Mouse (Mus musculus) lung, embryonic 15.5 days (tissue): ENCODE results near the gene Sstr2. TPM values are rescaled to one million over a fixed set of nuclear protein-coding genes. Genes with fewer than 3 reads are reported as not detected.

Experiments used
- ATAC-seq: fragments of 200-750 bp; cut with Nextera tagmentation; 2 replicates; pipeline ENCODE4 v1.8.0; 2017; ENCODE audit warnings: moderate number of reproducible peaks, borderline replicate concordance; ENCODE audit not compliant: low FRiP score, low TSS enrichment; ENCODE audit errors: extremely low read depth
- H3K27ac ChIP-seq: fragments of 300-500 bp; sonication (generic); 2 replicates; pipeline ENCODE4 v1.5.1; 2015; ENCODE audit warnings: moderate library complexity, mild to moderate bottlenecking, inconsistent platforms
- H3K27me3 ChIP-seq: fragments of 300-500 bp; sonication (generic); 2 replicates; pipeline ENCODE4 v1.6.1; 2015; ENCODE audit warnings: inconsistent platforms
- H3K36me3 ChIP-seq: fragments of 300-500 bp; sonication (generic); 2 replicates; pipeline ENCODE4 v1.6.1; 2015; ENCODE audit warnings: inconsistent platforms
- H3K4me1 ChIP-seq: fragments of 300-500 bp; sonication (generic); 2 replicates; pipeline ENCODE4 v1.6.1; 2015; ENCODE audit warnings: inconsistent platforms
- H3K4me2 ChIP-seq: fragments of 300-500 bp; sonication (generic); 2 replicates; pipeline ENCODE4 v1.6.1; 2015; ENCODE audit warnings: inconsistent platforms, mild to moderate bottlenecking, moderate library complexity
- H3K4me3 ChIP-seq: fragments of 300-500 bp; sonication (generic); 2 replicates; pipeline ENCODE4 v1.5.1; 2015; ENCODE audit warnings: mild to moderate bottlenecking, inconsistent platforms
- H3K9ac ChIP-seq: fragments of 300-500 bp; sonication (generic); 2 replicates; pipeline ENCODE4 v1.6.1; 2015; ENCODE audit warnings: inconsistent platforms
- H3K9me3 ChIP-seq: fragments of 300-500 bp; sonication (generic); 2 replicates; pipeline ENCODE4 v1.6.1; 2016; ENCODE audit warnings: inconsistent platforms
- WGBS: fragments of 180-500 bp; shearing (Covaris S2); methylation state at CpG from one replicate; pipeline ENCODE4 v1.1.7; 2015; 5-methylcytosine and 5-hydroxymethylcytosine counted together
- polyA plus RNA-seq: library from polyadenylated mRNA; unstranded; fragments of >200 nt; fragmentation: Nextera tagmentation; extraction: Ambion mirVana; gene quantifications from 2 replicates; pipeline ENCODE4 v1.2.1, GENCODE M21; 2015

The Sstr2 gene
- polyA plus RNA-seq, 1 experiment from 2014 or later, result 3.1 TPM

DNA sequence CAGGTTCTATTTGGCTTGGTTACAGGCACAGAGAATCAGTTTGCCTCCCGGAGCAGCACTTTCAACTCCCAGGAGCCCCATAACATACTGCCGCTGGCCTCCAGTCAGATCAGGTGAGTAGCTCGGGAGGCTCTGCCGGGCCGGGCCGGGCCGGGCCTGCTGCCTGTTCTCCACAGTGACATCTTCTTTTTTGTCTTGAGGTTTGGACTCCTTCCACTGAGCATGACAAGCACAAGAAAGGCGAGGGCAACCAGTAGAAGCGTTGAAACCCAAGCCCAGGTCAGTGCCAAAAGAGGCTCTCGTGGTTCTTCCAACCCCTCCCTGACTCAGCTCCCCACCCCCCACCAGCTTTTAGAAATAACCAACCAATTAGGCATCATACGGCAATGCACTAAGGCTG, 41.8 kb downstream of the Sstr2 start:
- Histone ChIP-seq H3K4me2 (no peak overlapping the region), H3K4me1 (no peaks in the 10 kb centered on the region), H3K9me3 (no peaks in the 10 kb centered on the region), H3K4me3 (no peak overlapping the region), H3K9ac (no peak overlapping the region), H3K27me3 (no peaks in the 10 kb centered on the region), H3K27ac (no peak overlapping the region), H3K36me3 (peaks cover 77% of the 10 kb centered on the region)
- 91% methylated on average over 11 of the region's 11 CpGs for WGBS
- no peak for ATAC-seq

DNA sequence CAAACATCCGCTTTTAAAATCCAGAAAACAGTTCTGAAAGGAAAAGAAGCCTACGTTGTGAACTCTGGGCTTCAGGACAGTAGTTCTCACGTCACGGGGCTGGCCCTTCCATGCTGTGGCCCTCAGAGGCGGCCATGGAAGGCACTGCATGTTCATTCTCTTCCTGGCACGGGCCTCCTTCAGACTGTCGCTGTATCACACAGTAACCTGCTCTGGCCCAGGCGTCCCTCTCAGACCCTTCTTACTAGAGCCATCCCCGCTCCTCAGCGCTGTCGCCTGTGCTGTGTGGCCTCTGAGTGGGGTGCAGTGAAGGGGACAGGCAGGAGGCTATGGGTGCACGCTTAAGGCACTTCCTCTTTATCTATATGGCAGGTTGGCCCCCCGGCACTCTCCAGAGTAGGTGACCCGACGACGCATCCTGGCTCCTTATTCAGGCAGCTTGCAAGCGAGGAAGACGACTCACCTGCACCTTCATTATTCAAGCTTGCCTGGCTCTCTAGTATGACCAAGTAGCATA, 42.8 kb downstream of the Sstr2 start:
- no peak overlapping the region for H3K4me2 ChIP-seq
- no peaks in the 10 kb centered on the region for H3K27me3 ChIP-seq
- ATAC-seq, result peak; percentile 37; the same call in 1 of the 2 replicates
- WGBS, result 87% methylated on average over 18 of the region's 18 CpGs
- no peak overlapping the region for H3K4me3 ChIP-seq
- H3K36me3 ChIP-seq, result peaks cover 67% of the 10 kb centered on the region
- no peaks in the 10 kb centered on the region for H3K9me3 ChIP-seq
- no peak overlapping the region for H3K9ac ChIP-seq
- peaks cover 5% of the 10 kb centered on the region for H3K4me1 ChIP-seq
- H3K27ac ChIP-seq, result no peak overlapping the region

DNA sequence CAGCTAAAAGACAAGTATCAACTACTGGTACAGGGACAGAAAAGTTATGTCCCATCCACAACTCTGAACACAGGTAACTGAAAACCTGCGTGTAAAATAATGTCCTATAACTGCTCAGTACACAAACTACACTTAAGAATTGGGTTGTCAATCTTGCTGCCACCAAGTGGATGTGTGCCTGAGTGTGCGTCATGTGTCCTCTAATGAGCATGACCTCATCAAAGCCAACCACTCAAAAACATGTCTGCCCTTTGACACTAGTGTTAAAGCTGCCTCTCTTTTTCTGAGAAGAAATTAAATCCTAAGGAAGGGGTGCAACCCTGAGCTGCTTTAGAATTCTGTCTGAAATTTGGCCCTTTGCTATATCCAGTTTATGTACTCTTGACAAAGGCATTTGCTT, 45.1 kb downstream of the Sstr2 start:
- no peak; the same call in 1 of the 2 replicates for ATAC-seq
- Histone ChIP-seq H3K9ac (no peak overlapping the region), H3K4me1 (peaks cover 22% of the 10 kb centered on the region), H3K9me3 (no peaks in the 10 kb centered on the region), H3K27me3 (no peaks in the 10 kb centered on the region), H3K4me3 (no peak overlapping the region), H3K4me2 (no peak overlapping the region), H3K36me3 (peaks cover 50% of the 10 kb centered on the region), H3K27ac (no peak overlapping the region)
- WGBS, result 75% methylated on average over 2 of the region's 2 CpGs

DNA sequence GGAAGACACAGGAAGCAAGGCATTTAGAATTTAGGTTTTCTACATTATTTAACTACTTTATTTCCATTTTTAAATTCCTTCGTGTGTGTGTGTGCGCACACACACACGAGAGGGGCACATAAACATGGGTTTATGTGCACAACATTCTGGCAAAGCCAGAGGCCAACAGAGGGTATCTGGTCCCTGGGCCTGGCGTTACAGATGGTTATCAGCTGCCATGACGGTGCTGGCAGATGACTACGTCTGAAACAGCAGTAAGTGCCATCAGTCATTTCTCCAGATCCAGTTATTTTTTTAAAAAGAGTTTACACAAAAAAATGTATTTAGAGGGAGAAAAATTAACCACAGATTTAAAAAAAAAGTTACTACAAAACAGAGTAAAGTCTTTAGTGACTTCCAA, 47.1 kb downstream of the Sstr2 start:
- Histone ChIP-seq H3K36me3 (peaks cover 45% of the 10 kb centered on the region), H3K9me3 (no peaks in the 10 kb centered on the region), H3K27ac (no peak overlapping the region), H3K9ac (no peak overlapping the region), H3K27me3 (no peaks in the 10 kb centered on the region), H3K4me3 (no peak overlapping the region), H3K4me1 (peaks cover 22% of the 10 kb centered on the region), H3K4me2 (no peak overlapping the region)
- WGBS, result 55% methylated on average over 6 of the region's 6 CpGs
- ATAC-seq, result no peak

DNA sequence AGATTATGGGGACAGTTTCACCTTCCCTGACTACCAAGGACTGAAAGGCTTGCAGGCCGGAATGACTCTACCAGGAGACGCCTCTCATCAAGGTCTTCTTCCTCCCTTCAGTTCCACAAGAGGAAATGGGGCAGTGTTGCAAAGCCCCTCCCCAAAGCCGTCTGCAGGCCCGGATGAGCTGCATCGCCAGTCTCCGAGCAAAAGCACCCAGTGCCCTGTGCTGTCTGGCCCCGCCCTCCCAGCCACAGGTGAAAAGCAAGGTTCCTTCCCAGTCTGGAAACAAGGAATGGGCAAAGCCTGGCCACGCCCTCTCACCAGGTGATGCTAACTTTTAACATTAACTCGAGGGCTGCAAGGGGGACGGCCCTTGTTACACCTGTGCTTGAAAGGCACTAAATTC, 47.5 kb downstream of the Sstr2 start:
- peak; percentile 37; the same call in 1 of the 2 replicates for ATAC-seq
- Histone ChIP-seq H3K4me1 (peaks cover 22% of the 10 kb centered on the region), H3K4me2 (no peak overlapping the region), H3K27ac (peak overlapping the region; percentile 35; the same call in 1 of the 2 replicates), H3K9me3 (no peaks in the 10 kb centered on the region), H3K27me3 (no peaks in the 10 kb centered on the region), H3K9ac (no peak overlapping the region), H3K36me3 (peaks cover 45% of the 10 kb centered on the region), H3K4me3 (no peak overlapping the region)
- WGBS, result 40% methylated on average over 10 of the region's 10 CpGs

DNA sequence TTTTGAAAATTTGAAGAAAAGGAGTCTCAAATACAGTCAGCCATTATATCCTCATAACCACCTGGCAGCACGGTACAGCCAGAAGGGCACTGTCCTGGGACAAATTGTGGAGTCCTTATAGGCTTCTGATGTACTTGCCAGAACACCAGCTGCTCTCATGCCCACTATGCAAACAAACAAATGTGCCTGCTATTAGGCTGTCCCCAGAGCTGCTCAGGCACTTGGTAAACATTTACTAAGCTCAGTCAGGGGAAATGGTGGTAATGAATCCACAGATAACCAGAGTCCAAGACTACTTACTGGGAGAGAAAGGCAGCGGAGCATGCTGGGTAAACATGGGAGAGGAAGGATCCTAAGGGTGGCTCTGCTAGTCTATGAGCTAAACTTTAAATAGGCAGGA, 48.0 kb downstream of the Sstr2 start:
- ATAC-seq, result no peak; the same call in 1 of the 2 replicates
- H3K27ac ChIP-seq, result peak overlapping the region; percentile 35
- 52% methylated on average over 2 of the region's 2 CpGs for WGBS
- H3K27me3 ChIP-seq, result no peaks in the 10 kb centered on the region
- no peak overlapping the region for H3K9ac ChIP-seq
- H3K36me3 ChIP-seq, result peaks cover 41% of the 10 kb centered on the region
- no peaks in the 10 kb centered on the region for H3K9me3 ChIP-seq
- H3K4me1 ChIP-seq, result peaks cover 22% of the 10 kb centered on the region
- H3K4me2 ChIP-seq, result no peak overlapping the region
- H3K4me3 ChIP-seq, result no peak overlapping the region

DNA sequence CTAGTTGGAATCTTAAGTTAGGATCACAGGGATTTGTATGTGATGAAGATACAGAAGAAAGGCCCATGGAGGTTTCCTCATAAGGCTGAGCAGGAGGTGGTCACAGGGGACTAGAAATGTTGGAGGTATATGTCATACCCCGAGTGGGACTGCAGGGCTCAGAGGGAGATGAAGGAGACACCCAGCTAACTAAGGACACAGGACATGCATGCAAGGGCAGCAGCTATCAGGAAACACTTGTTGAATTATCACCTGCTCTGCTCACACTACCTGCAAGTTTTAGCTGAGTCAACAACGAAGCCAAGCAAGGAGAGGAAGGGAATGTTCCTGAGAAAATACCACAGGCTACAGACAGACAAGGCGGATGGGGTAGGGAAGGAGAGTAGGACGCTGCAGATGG, 48.6 kb downstream of the Sstr2 start:
- no peak for ATAC-seq
- no peak overlapping the region for H3K27ac ChIP-seq
- no peaks in the 10 kb centered on the region for H3K9me3 ChIP-seq
- H3K27me3 ChIP-seq, result no peaks in the 10 kb centered on the region
- H3K36me3 ChIP-seq, result peaks cover 43% of the 10 kb centered on the region
- 63% methylated on average over 4 of the region's 4 CpGs for WGBS
- peaks cover 22% of the 10 kb centered on the region for H3K4me1 ChIP-seq
- H3K4me3 ChIP-seq, result no peak overlapping the region
- no peak overlapping the region for H3K9ac ChIP-seq
- H3K4me2 ChIP-seq, result no peak overlapping the region

DNA sequence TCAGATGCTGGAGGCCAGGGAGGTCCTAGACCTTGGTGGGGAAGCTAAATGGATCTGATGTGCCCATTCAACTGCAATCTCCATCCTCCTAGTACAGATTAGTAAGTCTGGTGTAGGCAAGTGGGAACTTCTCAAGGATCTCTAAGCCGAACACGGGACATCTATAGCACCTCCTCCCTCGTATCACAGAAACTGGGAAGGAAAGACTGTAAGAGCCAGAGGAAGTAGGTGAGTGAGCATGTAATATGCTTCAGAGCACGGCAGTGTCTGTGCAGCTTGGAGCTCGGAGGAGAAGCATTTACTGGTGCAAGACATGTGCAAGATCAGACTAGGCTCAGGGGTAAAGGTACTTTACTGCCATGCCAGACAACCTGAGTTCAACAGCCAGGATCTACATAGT, 49.7 kb downstream of the Sstr2 start:
- no peak overlapping the region for H3K4me3 ChIP-seq
- peaks cover 22% of the 10 kb centered on the region for H3K4me1 ChIP-seq
- H3K27me3 ChIP-seq, result no peaks in the 10 kb centered on the region
- H3K9ac ChIP-seq, result no peak overlapping the region
- peaks cover 46% of the 10 kb centered on the region for H3K36me3 ChIP-seq
- no peak overlapping the region for H3K4me2 ChIP-seq
- ATAC-seq, result no peak
- 81% methylated on average over 5 of the region's 5 CpGs for WGBS
- no peaks in the 10 kb centered on the region for H3K9me3 ChIP-seq
- no peak overlapping the region for H3K27ac ChIP-seq

DNA sequence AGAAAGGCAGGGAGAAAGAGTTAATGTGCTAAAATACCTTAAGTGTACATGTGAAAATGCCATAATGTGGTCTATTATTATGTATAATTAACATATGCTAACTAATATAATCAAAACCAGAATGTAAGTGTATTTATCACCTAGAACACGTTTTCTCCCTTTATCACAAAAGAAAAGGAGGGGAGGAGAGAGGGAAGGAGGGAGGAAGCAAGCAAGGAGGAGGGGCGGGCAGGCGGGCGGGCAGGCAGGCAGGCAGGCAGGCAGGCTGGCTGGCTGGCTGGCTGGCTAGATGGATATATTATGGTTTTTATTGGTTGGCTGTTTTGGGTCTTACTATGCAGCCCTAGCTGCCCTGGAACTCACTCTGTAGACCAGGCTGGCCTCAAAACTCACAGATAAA, 50.6 kb downstream of the Sstr2 start:
- 70% methylated on average over 4 of the region's 4 CpGs for WGBS
- no peak for ATAC-seq
- no peaks in the 10 kb centered on the region for H3K9me3 ChIP-seq
- H3K27ac ChIP-seq, result no peak overlapping the region
- H3K36me3 ChIP-seq, result peaks cover 47% of the 10 kb centered on the region
- peaks cover 22% of the 10 kb centered on the region for H3K4me1 ChIP-seq
- H3K4me3 ChIP-seq, result no peak overlapping the region
- no peaks in the 10 kb centered on the region for H3K27me3 ChIP-seq
- no peak overlapping the region for H3K4me2 ChIP-seq
- no peak overlapping the region for H3K9ac ChIP-seq

DNA sequence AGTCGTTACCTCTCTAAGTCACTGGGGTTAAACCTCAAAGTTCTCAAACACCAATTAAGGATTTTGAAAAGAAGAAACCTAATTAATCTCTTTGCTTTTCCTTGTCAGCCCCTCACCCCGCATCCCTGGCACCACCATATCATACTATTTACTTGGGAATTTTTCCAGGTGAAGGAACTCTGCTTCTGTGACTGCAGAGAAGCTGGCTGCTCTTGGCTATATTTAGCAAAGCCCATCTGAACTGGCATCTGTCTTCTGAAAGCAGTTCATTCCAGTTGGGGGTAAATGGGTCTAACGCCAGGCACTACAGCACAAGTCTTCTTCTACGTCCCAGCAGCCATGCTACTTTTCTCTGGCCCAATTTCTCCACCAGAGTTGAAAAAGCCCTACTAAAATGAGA, 54.5 kb downstream of the Sstr2 start:
- no peak for ATAC-seq
- WGBS, result 87% methylated on average over 4 of the region's 4 CpGs
- no peak overlapping the region for H3K4me2 ChIP-seq
- H3K4me3 ChIP-seq, result no peak overlapping the region
- H3K9ac ChIP-seq, result no peak overlapping the region
- H3K27ac ChIP-seq, result no peak overlapping the region
- H3K27me3 ChIP-seq, result no peaks in the 10 kb centered on the region
- H3K9me3 ChIP-seq, result no peaks in the 10 kb centered on the region
- peaks cover 3% of the 10 kb centered on the region; the same call in 1 of the 2 replicates for H3K4me1 ChIP-seq
- peaks cover 72% of the 10 kb centered on the region for H3K36me3 ChIP-seq

DNA sequence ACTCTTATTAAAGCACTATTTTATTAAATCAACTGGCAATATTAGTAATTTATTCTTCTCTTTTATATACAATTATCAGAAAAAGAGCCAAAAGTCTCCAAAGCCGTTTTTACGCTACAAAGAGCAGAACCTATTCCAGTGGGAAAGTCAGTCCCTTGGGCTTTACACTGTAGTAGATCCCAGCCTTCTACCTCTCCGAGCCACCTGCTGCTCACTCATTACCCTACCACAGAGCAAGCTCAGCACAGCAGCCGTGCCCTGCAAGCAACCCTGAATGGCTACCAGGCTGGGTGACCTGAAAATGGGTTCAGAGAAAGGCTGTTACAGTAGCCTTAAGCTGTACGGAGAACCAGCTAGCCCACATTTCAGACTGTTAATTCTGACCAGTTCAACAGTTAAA, 55.5 kb downstream of the Sstr2 start:
- peaks cover 69% of the 10 kb centered on the region for H3K36me3 ChIP-seq
- H3K9ac ChIP-seq, result no peak overlapping the region
- no peak overlapping the region for H3K27ac ChIP-seq
- no peaks in the 10 kb centered on the region for H3K9me3 ChIP-seq
- ATAC-seq, result no peak
- 88% methylated on average over 5 of the region's 5 CpGs for WGBS
- H3K4me3 ChIP-seq, result no peak overlapping the region
- H3K4me1 ChIP-seq, result no peaks in the 10 kb centered on the region
- no peak overlapping the region for H3K4me2 ChIP-seq
- H3K27me3 ChIP-seq, result no peaks in the 10 kb centered on the region
